Mouse (Mus musculus): ENCODE measurements around the gene BC017158. TPM values are rescaled to one million over a fixed set of nuclear protein-coding genes. Genes with fewer than 3 reads are reported as not detected.
"Not testable (repeated sequence)": the region's sequence is repeated elsewhere in the genome, so short reads cannot be mapped to it uniquely, and the experiment has no call there.

Gene BC017158
- polyA plus RNA-seq (2015; fragmentation: Nextera tagmentation; extraction: Ambion mirVana): 12.5 and 16.4 TPM in 2 replicates

DNA sequence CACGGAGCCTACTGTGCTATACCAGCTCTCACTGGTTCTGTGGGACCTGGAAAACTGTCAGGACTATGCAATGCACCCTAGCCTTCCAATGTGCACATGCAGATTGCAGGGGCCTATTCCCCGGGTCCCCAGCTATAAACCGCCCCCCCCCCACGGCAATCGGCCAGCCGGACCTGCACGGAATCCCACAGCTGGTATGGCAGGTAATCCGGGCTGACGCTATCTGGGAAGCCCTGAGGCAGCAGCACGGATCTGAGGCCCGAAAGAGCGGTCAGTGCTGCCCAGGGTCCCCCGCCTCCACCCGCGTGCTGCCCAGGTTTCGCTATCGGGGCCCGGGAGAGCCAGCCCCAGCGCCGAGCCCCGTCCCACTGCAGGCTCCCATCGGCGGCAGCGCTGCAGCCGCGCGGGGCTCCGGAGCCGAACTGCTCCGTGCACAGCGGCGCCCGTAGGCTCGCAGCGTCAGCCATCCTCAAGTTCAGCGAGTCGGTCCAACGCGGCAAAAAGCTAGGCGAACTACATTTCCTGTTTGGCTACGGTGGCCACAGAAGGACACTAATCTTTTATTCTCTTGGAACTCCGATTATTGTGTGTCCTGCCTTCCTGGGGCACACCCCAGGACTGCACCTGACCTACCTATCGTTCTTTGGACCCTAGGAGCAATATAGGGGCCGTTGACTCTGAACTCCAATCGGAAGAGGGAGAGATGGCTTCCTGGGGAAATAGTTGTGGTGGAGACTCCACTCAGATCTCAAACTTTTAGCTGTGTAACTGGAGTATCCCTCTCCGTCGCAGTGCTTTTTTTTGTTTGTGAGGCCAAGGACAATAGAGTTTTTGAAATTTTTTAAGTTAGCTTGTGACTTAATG is at the start of gene BC017158:
Gene BC017158 (minus strand): TSS at position 554 of the 864 bp plus-strand sequence.
- Histone ChIP-seq H3K4me2 (ENCODE audit: low read length) (peak within 1 kb of the TSS; percentile 65), H3K27ac (ENCODE audit: low read length) (peak within 1 kb of the TSS; percentile 51), H3K36me3 (ENCODE audit: control insufficient read depth, insufficient read depth) (no peaks in the 10 kb centered on the region), H3K4me3 (replicated peaks; ENCODE audit: low read length) (peak within 1 kb of the TSS; percentile 85), H3K9ac (replicated peaks; ENCODE audit: low read depth, low read length) (peak within 1 kb of the TSS; percentile 87), H3K4me1 (replicated peaks; ENCODE audit: control insufficient read depth, insufficient read depth, low read length) (peaks cover 18% of the 10 kb centered on the region), H3K9me3 (ENCODE audit: control insufficient read depth, low read length) (no peaks in the 10 kb centered on the region), H3K27me3 (replicated peaks; ENCODE audit: control insufficient read depth, insufficient read depth, low read length) (no peaks in the 10 kb centered on the region)
- under 1% methylated on average over 47 of the region's 47 CpGs for WGBS
- peak; percentile 77 for ATAC-seq

DNA sequence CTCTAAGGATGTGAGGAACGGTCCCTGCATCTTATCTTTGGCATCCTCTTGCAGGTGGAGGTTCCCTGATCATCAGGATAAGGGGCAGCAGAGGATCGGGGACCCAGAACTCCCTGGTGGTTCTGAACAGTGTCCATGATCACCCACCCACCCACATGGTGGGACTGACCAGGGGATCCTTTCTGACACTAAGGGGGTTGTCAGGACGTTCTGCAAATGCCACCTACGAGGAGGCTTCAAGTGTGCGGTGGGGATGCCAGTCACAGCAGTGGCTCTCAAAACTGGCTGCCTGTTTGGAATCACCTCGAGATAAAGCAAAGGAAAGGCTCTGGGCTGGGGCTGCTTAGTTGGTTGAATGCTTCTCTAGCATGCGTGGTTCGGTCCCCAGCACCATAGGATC is 49.0 kb upstream of the BC017158 start:
- H3K27ac ChIP-seq (ENCODE audit: low read length): no peak overlapping the region
- no peaks in the 10 kb centered on the region for H3K27me3 ChIP-seq (replicated peaks; ENCODE audit: control insufficient read depth, insufficient read depth, low read length)
- H3K36me3 ChIP-seq (ENCODE audit: control insufficient read depth, insufficient read depth): no peaks in the 10 kb centered on the region
- 0 out of 2 replicates have a peak, but pooled peaks cover 2% of the 10 kb centered on the region for H3K4me1 ChIP-seq (replicated peaks; ENCODE audit: control insufficient read depth, insufficient read depth, low read length)
- no peak for ATAC-seq
- no peaks in the 10 kb centered on the region for H3K9me3 ChIP-seq (ENCODE audit: control insufficient read depth, low read length)
- H3K4me3 ChIP-seq (replicated peaks; ENCODE audit: low read length): no peak overlapping the region
- H3K9ac ChIP-seq (replicated peaks; ENCODE audit: low read depth, low read length): no peak overlapping the region
- no peak overlapping the region for H3K4me2 ChIP-seq (ENCODE audit: low read length)
- WGBS: 74% methylated on average over 8 of the region's 8 CpGs

DNA sequence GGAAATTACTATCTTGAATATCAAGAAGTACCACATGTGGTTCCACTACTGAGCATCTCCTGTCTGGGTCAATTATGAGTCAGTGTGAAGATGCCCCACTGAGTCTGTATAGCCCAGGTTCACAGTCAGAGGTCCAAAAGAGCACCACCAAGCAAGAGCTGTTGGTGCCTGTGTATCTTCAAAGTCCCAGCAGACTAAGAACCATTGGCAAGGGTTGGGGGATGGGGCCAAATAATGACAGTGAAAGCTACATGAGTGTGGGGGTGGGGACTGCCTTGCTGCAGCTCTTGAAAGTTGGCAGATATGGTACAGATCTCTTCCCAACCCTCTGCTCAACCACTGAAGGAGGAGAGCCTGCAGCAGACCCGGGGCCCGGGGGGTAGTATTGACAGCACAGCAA is 48.6 kb upstream of the BC017158 start:
- no peak overlapping the region for H3K27ac ChIP-seq (ENCODE audit: low read length)
- H3K9me3 ChIP-seq (ENCODE audit: control insufficient read depth, low read length): no peaks in the 10 kb centered on the region
- no peak for ATAC-seq
- H3K4me2 ChIP-seq (ENCODE audit: low read length): no peak overlapping the region
- 43% methylated on average over 2 of the region's 2 CpGs for WGBS
- H3K9ac ChIP-seq (replicated peaks; ENCODE audit: low read depth, low read length): no peak overlapping the region
- H3K27me3 ChIP-seq (replicated peaks; ENCODE audit: control insufficient read depth, insufficient read depth, low read length): no peaks in the 10 kb centered on the region
- H3K36me3 ChIP-seq (ENCODE audit: control insufficient read depth, insufficient read depth): no peaks in the 10 kb centered on the region
- 0 out of 2 replicates have a peak, but pooled peaks cover 2% of the 10 kb centered on the region for H3K4me1 ChIP-seq (replicated peaks; ENCODE audit: control insufficient read depth, insufficient read depth, low read length)
- no peak overlapping the region for H3K4me3 ChIP-seq (replicated peaks; ENCODE audit: low read length)

DNA sequence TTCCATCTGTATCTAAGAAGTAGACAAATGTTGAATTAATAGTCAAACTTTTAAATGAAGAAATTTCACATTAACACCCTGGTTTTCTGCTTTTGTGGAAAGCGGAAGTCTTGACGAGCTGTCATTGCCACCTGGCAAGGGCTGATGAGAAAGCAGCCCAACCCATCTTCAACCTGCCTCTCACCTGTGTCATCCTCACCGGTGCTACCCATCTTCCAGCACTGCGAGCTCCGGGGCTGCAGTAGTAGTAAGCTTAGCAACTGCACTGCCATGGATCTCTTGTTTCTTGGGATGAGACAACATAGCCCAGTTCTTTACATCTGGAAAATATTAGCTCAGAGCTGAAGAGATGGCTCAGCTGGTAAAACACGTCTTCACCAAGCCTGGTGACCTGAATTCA is 47.7 kb upstream of the BC017158 start:
- Histone ChIP-seq H3K36me3 (ENCODE audit: control insufficient read depth, insufficient read depth) (no peaks in the 10 kb centered on the region), H3K9ac (replicated peaks; ENCODE audit: low read depth, low read length) (no peak overlapping the region), H3K4me2 (ENCODE audit: low read length) (no peak overlapping the region), H3K4me1 (replicated peaks; ENCODE audit: control insufficient read depth, insufficient read depth, low read length) (0 out of 2 replicates have a peak, but pooled peaks cover 2% of the 10 kb centered on the region), H3K9me3 (ENCODE audit: control insufficient read depth, low read length) (no peaks in the 10 kb centered on the region), H3K27ac (ENCODE audit: low read length) (no peak overlapping the region), H3K4me3 (replicated peaks; ENCODE audit: low read length) (no peak overlapping the region), H3K27me3 (replicated peaks; ENCODE audit: control insufficient read depth, insufficient read depth, low read length) (no peaks in the 10 kb centered on the region)
- ATAC-seq: no peak
- 84% methylated on average over 6 of the region's 6 CpGs for WGBS

DNA sequence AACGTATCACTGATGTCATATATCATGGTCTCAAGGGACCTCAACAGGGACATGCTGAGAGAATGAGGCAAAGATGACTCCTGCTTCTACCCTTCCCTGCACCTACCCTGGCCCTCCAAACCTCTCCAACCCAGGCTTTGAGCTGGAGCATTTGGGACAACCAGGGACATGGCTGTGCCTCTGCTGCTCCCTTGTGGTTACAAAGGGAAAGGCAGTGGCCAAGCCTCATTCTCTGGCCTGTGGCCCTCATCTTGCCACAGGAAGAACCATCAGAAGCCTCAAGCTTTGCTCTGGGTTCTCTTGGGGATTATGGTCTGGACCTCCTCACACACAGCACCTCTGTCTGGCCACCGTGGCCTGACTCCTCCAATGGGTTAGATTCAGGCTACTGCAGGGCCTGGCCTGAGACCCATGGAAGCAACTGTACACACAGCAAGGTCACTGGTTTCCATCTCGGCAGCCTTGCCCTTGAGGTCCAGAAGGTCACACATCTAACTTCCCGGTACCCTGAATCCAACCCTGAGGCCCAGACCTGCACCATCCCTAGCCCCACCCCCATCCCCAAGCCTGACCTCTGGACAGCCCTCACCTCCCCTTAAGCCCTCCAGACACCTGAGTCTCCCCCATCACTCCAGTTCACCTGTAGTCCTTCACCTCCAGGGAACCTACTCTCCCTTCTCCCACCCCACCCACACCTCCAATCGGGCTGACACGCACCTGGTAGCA is 47.1 kb upstream of the BC017158 start:
- Histone ChIP-seq H3K27me3 (replicated peaks; ENCODE audit: control insufficient read depth, insufficient read depth, low read length) (no peaks in the 10 kb centered on the region), H3K4me2 (ENCODE audit: low read length) (no peak overlapping the region), H3K27ac (ENCODE audit: low read length) (no peak overlapping the region), H3K9me3 (ENCODE audit: control insufficient read depth, low read length) (no peaks in the 10 kb centered on the region), H3K4me3 (replicated peaks; ENCODE audit: low read length) (no peak overlapping the region), H3K4me1 (replicated peaks; ENCODE audit: control insufficient read depth, insufficient read depth, low read length) (0 out of 2 replicates have a peak, but pooled peaks cover 2% of the 10 kb centered on the region), H3K9ac (replicated peaks; ENCODE audit: low read depth, low read length) (no peak overlapping the region), H3K36me3 (ENCODE audit: control insufficient read depth, insufficient read depth) (no peaks in the 10 kb centered on the region)
- no peak for ATAC-seq
- 64% methylated on average over 6 of the region's 6 CpGs for WGBS

DNA sequence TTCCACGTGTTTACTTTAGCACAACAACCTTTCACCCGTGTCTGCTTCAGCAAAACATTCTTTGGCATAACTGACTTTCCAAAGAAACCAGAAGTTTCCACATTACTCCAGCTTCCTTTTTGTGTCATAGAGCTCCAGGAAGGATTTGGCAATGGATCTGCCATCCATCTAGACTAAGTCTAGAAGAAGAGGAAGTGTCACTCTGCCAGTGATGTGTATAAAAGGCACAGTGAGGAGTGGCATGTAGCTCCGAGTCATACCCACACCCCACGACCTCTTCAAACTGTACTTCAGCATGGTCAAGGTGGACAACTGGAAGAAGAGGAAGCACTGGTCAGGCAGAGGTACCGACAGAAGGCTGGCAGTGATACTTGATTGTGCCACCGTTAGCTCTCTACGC is 46.5 kb upstream of the BC017158 start:
- no peaks in the 10 kb centered on the region for H3K36me3 ChIP-seq (ENCODE audit: control insufficient read depth, insufficient read depth)
- no peak overlapping the region for H3K27ac ChIP-seq (ENCODE audit: low read length)
- no peak overlapping the region for H3K4me3 ChIP-seq (replicated peaks; ENCODE audit: low read length)
- WGBS: 84% methylated on average over 7 of the region's 7 CpGs
- ATAC-seq: no peak
- H3K4me2 ChIP-seq (ENCODE audit: low read length): no peak overlapping the region
- no peak overlapping the region for H3K9ac ChIP-seq (replicated peaks; ENCODE audit: low read depth, low read length)
- 0 out of 2 replicates have a peak, but pooled peaks cover 2% of the 10 kb centered on the region for H3K4me1 ChIP-seq (replicated peaks; ENCODE audit: control insufficient read depth, insufficient read depth, low read length)
- H3K27me3 ChIP-seq (replicated peaks; ENCODE audit: control insufficient read depth, insufficient read depth, low read length): no peaks in the 10 kb centered on the region
- H3K9me3 ChIP-seq (ENCODE audit: control insufficient read depth, low read length): no peaks in the 10 kb centered on the region

DNA sequence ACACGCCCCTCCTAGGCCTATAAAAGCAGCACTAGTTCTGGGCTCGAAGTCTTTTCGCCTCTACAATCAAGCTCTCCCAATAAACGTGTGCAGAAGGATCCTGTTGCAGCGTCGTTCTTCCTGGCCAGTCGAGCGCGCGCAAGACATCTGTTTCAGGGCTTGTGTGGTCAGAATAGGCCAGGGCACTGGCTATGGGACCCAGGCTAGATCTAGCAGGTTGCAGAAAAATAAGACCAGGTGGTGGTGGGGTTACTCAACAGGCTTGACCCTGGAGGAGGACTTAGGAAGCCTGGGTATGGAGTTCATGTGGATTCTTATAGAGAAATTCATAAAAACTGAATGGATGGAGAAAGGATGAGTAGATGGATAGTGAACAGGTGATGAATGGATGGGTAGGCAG is 44.7 kb upstream of the BC017158 start:
- not testable (repeated sequence) for H3K27ac ChIP-seq (ENCODE audit: low read length); H3K9ac ChIP-seq (replicated peaks; ENCODE audit: low read depth, low read length); H3K4me3 ChIP-seq (replicated peaks; ENCODE audit: low read length); H3K27me3 ChIP-seq (replicated peaks; ENCODE audit: control insufficient read depth, insufficient read depth, low read length); H3K4me2 ChIP-seq (ENCODE audit: low read length); H3K4me1 ChIP-seq (replicated peaks; ENCODE audit: control insufficient read depth, insufficient read depth, low read length); H3K9me3 ChIP-seq (ENCODE audit: control insufficient read depth, low read length); ATAC-seq; H3K36me3 ChIP-seq (ENCODE audit: control insufficient read depth, insufficient read depth)
- WGBS: 86% methylated on average over 7 of the region's 10 CpGs

DNA sequence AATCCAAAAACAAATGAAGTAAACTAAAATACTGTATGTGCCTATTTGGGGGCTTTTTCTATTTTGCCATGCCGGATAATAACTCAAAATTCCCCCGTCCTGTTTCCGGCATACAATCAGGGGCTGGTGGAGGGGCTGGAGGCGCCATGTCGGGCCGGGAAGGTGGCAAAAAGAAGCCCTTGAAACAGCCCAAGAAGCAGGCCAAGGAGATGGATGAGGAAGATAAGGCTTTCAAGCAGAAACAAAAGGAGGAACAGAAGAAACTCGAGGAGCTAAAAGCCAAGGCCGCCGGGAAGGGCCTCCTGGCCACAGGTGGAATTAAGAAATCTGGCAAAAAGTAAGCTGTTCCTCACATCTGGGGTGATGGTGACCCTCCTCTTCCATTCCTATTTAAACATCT is 42.4 kb upstream of the BC017158 start:
- not testable (repeated sequence) for H3K36me3 ChIP-seq (ENCODE audit: control insufficient read depth, insufficient read depth); H3K4me3 ChIP-seq (replicated peaks; ENCODE audit: low read length); H3K9ac ChIP-seq (replicated peaks; ENCODE audit: low read depth, low read length); H3K4me2 ChIP-seq (ENCODE audit: low read length); ATAC-seq; H3K4me1 ChIP-seq (replicated peaks; ENCODE audit: control insufficient read depth, insufficient read depth, low read length); H3K27me3 ChIP-seq (replicated peaks; ENCODE audit: control insufficient read depth, insufficient read depth, low read length); H3K9me3 ChIP-seq (ENCODE audit: control insufficient read depth, low read length); H3K27ac ChIP-seq (ENCODE audit: low read length)
- 84% methylated on average over 6 of the region's 9 CpGs for WGBS

DNA sequence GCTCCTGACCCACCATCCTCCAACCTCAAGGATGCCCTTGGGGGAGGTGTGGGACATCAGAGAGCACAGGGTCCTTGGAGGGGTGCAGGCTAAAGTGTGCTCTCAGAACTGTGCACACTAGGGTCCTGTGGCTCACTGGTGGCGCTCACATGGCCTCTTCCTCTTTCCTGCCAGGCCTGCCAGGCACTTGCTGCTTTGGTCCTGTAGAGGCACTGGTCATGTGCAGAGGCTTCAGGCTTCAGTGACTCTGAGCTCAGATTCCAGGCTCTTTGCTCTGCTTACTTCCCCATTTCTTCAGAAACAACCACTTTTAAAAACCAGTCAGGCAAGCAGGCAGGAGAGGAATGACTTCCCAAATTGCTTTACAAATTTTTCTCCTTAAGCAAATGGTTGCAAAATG is 34.9 kb upstream of the BC017158 start:
- no peak overlapping the region for H3K27ac ChIP-seq (ENCODE audit: low read length)
- no peaks in the 10 kb centered on the region for H3K27me3 ChIP-seq (replicated peaks; ENCODE audit: control insufficient read depth, insufficient read depth, low read length)
- H3K9me3 ChIP-seq (ENCODE audit: control insufficient read depth, low read length): no peaks in the 10 kb centered on the region
- WGBS: 81% methylated on average over 1 of the region's 1 CpGs
- H3K9ac ChIP-seq (replicated peaks; ENCODE audit: low read depth, low read length): no peak overlapping the region
- no peak overlapping the region for H3K4me2 ChIP-seq (ENCODE audit: low read length)
- H3K4me3 ChIP-seq (replicated peaks; ENCODE audit: low read length): no peak overlapping the region
- no peaks in the 10 kb centered on the region for H3K36me3 ChIP-seq (ENCODE audit: control insufficient read depth, insufficient read depth)
- H3K4me1 ChIP-seq (replicated peaks; ENCODE audit: control insufficient read depth, insufficient read depth, low read length): no peaks in the 10 kb centered on the region
- ATAC-seq: no peak
